Mouse (Mus musculus) retina, postnatal 7 days (tissue): ENCODE measurements around the gene Tsc1.

Source experiments
- DNase-seq: peaks from one replicate; pipeline ENCODE4 v3.0.0-alpha.2; 2012; ENCODE audit warnings: low read depth, low spot score

The Tsc1 gene

GRCm38 (mm10) chr2:28613599-28613998, 27.4 kb upstream of the Tsc1 start:
- DNase-seq, result no peak

- DNase-seq, result no peak
These were observed 24.7 kb upstream of the Tsc1 start for GRCm38 (mm10) chr2:28616358-28616757.

- no peak for DNase-seq
These were observed 24.2 kb upstream of the Tsc1 start for GRCm38 (mm10) chr2:28616874-28617273.

GRCm38 (mm10) chr2:28617498-28618486, 23.2 kb upstream of the Tsc1 start:
- DNase-seq, result no peak

GRCm38 (mm10) chr2:28618777-28619336, 22.2 kb upstream of the Tsc1 start:
- no peak for DNase-seq

GRCm38 (mm10) chr2:28619369-28619768, 21.7 kb upstream of the Tsc1 start:
- DNase-seq, result no peak

- DNase-seq, result no peak
These were observed 20.5 kb upstream of the Tsc1 start for GRCm38 (mm10) chr2:28620522-28620921.

GRCm38 (mm10) chr2:28621111-28621510, 19.9 kb upstream of the Tsc1 start:
- no peak for DNase-seq

- no peak for DNase-seq
These were observed 19.3 kb upstream of the Tsc1 start, which contains the start of gene Gfi1b for GRCm38 (mm10) chr2:28621664-28622171. Gene Gfi1b, minus strand, starts transcription at chr2:28621982.

GRCm38 (mm10) chr2:28622521-28623124, 18.4 kb upstream of the Tsc1 start:
- peak; percentile 33 for DNase-seq

GRCm38 (mm10) chr2:28624870-28625269, 16.2 kb upstream of the Tsc1 start:
- no peak for DNase-seq

- DNase-seq, result no peak
These were observed 15.0 kb upstream of the Tsc1 start for GRCm38 (mm10) chr2:28626038-28626437.

- DNase-seq, result no peak
These were observed 13.0 kb upstream of the Tsc1 start for GRCm38 (mm10) chr2:28628053-28628452.

- no peak for DNase-seq
These were observed 11.1 kb upstream of the Tsc1 start for GRCm38 (mm10) chr2:28629911-28630381.

- no peak for DNase-seq
These were observed 8.4 kb upstream of the Tsc1 start for GRCm38 (mm10) chr2:28632626-28633025.

GRCm38 (mm10) chr2:28633136-28633535, 7.9 kb upstream of the Tsc1 start:
- no peak for DNase-seq

GRCm38 (mm10) chr2:28635199-28635598, 5.8 kb upstream of the Tsc1 start:
- no peak for DNase-seq

- DNase-seq, result no peak
These were observed 3.8 kb upstream of the Tsc1 start for GRCm38 (mm10) chr2:28637106-28637845.

GRCm38 (mm10) chr2:28638352-28638751, 2.7 kb upstream of the Tsc1 start:
- no peak for DNase-seq

- no peak for DNase-seq
These were observed 2.1 kb upstream of the Tsc1 start for GRCm38 (mm10) chr2:28638886-28639285.

- no peak for DNase-seq
These were observed 1.2 kb upstream of the Tsc1 start for GRCm38 (mm10) chr2:28639794-28640193.
